16 mouse cellular contexts compared by ENCODE assay signal in the genomic region with DNA sequence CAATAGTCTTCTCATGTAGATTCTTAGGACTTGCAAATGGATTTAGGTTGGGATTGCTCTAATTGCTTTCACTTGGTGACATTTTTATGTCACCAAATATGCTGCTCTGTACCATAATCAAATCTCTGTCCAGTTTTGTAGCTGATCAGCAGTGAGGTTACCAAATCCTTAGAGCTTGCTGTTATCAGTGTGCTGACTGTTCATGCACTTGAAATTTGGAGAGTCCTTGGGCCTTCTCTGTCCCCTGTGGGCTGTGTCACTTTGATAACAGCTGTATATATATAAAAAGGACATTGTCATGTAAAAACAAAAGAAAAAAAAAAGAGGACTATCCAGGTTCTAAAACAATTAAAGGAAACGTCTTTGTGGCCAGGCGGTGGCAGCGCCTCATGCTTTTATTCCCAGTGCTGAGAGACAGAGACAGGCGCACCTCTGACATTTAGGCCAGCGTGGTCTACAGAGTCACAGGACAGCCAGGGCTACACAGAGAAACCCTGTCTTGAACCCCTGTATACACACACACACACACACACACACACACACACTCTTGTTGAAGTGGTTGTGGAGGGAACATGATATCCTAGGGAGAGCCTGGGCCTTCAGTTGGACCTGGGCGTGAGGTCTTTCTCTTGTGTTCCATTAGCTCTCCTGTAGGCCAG. TPM values are rescaled to one million over a fixed set of nuclear protein-coding genes. Genes with fewer than 3 reads are reported as not detected.
DNase-seq lines count a peak whose midpoint lies in the region; ATAC-seq lines count a peak whose summit lies in the region.
"Had no signal": no experiment of that assay in that cellular context is flagged by ENCODE, and none has a peak within 500 bp of the region (broad histone marks: within the 10 kb centered on the region; RNA-seq: fewer than 3 reads in every experiment).

No protein-coding gene starts in this region.

- 0 out of 2 replicates have a peak overlapping the region, but pooled peaks have one; percentile 4 for H3K27ac ChIP-seq in intestine, embryonic 14.5 days (ENCODE audit: low read depth)
- H3K27ac ChIP-seq in intestine, embryonic 16.5 days (ENCODE audit: low read length): no peak overlapping the region
- H3K27ac ChIP-seq: limb, embryonic 12.5 days; neural tube, embryonic 13.5 days had no signal

- no peak for DNase-seq in intestine, embryonic 14.5 days (ENCODE audit: low spot score)
- DNase-seq in lung, postnatal 36 days: peak; percentile 31
- DNase-seq in lung, postnatal 25 days (ENCODE audit: low spot score): no peak
- no peak for DNase-seq in urinary bladder, postnatal 14 days (ENCODE audit: low spot score)
- DNase-seq in thymus, postnatal 4 days: no peak
- DNase-seq: cerebellum, postnatal 25 days; gastrocnemius, postnatal 10 days; thymus, postnatal 36 days had no signal

- no peaks in the 10 kb centered on the region for H3K9me3 ChIP-seq in intestine, embryonic 14.5 days (ENCODE audit: control insufficient read depth, low read length)
- no peaks in the 10 kb centered on the region for H3K9me3 ChIP-seq in intestine, embryonic 16.5 days (ENCODE audit: control insufficient read depth, low read length)
- H3K9me3 ChIP-seq: limb, embryonic 12.5 days; neural tube, embryonic 13.5 days had no signal

- H3K4me3 ChIP-seq in intestine, embryonic 14.5 days (ENCODE audit: low read depth, low read length): no peak overlapping the region
- H3K4me3 ChIP-seq in intestine, embryonic 16.5 days (ENCODE audit: low read length): no peak overlapping the region
- H3K4me3 ChIP-seq: limb, embryonic 12.5 days; neural tube, embryonic 13.5 days had no signal

- H3K27me3 ChIP-seq in intestine, embryonic 14.5 days (replicated peaks; ENCODE audit: control insufficient read depth, insufficient read depth, low read length): no peaks in the 10 kb centered on the region
- no peaks in the 10 kb centered on the region for H3K27me3 ChIP-seq in intestine, embryonic 16.5 days (replicated peaks; ENCODE audit: control insufficient read depth, insufficient read depth, low read length)
- H3K27me3 ChIP-seq: limb, embryonic 12.5 days; neural tube, embryonic 13.5 days had no signal

- H3K4me1 ChIP-seq in intestine, embryonic 14.5 days (replicated peaks; ENCODE audit: control insufficient read depth, insufficient read depth, low read length): peaks cover 4% of the 10 kb centered on the region
- H3K4me1 ChIP-seq in intestine, embryonic 16.5 days (ENCODE audit: control insufficient read depth, insufficient read depth, low read length): peaks cover 11% of the 10 kb centered on the region; the same call in 1 of the 2 replicates

- ATAC-seq in intestine, embryonic 14.5 days (replicated peaks; ENCODE audit: low FRiP score, low TSS enrichment, low read depth): no peak
- no peak for ATAC-seq in intestine, embryonic 16.5 days
- ATAC-seq in common myeloid progenitor, adult 5-6 weeks (replicated peaks; ENCODE audit: low read depth, poor library complexity, severe bottlenecking): peak; percentile 28; the same call in 1 of the 2 replicates
- ATAC-seq in megakaryocyte progenitor cell, adult 5-6 weeks (replicated peaks; ENCODE audit: poor library complexity): peak; percentile 57
- ATAC-seq: CD4-positive, CD25-positive, alpha-beta regulatory T cell, adult 4 months; forebrain, embryonic 16.5 days; intestine, postnatal 0 days had no signal

- H3K36me3 ChIP-seq in intestine, embryonic 14.5 days (ENCODE audit: control insufficient read depth, insufficient read depth, low read length): no peaks in the 10 kb centered on the region
- H3K36me3 ChIP-seq in intestine, embryonic 16.5 days (ENCODE audit: control insufficient read depth, insufficient read depth, low read length): no peaks in the 10 kb centered on the region
- H3K36me3 ChIP-seq: limb, embryonic 12.5 days; neural tube, embryonic 13.5 days had no signal

- no peak overlapping the region for H3K9ac ChIP-seq in intestine, embryonic 14.5 days (ENCODE audit: low read length)
- no peak overlapping the region for H3K9ac ChIP-seq in intestine, embryonic 16.5 days (ENCODE audit: low read depth, low read length)
- H3K9ac ChIP-seq: limb, embryonic 12.5 days; neural tube, embryonic 13.5 days had no signal

- WGBS in intestine, embryonic 14.5 days: 83% methylated on average over 6 of the region's 6 CpGs
- 64% methylated on average over 6 of the region's 6 CpGs for WGBS in intestine, embryonic 16.5 days

- no peak overlapping the region for H3K4me2 ChIP-seq in intestine, embryonic 14.5 days (ENCODE audit: low read length)
- H3K4me2 ChIP-seq in intestine, embryonic 16.5 days (ENCODE audit: low read depth, low read length): no peak overlapping the region
- H3K4me2 ChIP-seq: limb, embryonic 12.5 days; neural tube, embryonic 13.5 days had no signal

RNA-seq across cellular contexts. Expression of a gene that starts 5.4 kb away (rescaled TPM):
- 5.2 and 5.9 TPM in 2 replicates for polyA plus RNA-seq in intestine, embryonic 14.5 days (2014; fragmentation: Nextera tagmentation; extraction: Ambion mirVana)
- 4.8 and 5.4 TPM in 2 replicates for polyA plus RNA-seq in intestine, embryonic 16.5 days (2015; fragmentation: Nextera tagmentation; extraction: Ambion mirVana)
- 8.1 and 9.7 TPM in 2 replicates for total RNA-seq in common myeloid progenitor, adult 5-6 weeks (2017)
- 8.2 and 9.6 TPM in 2 replicates for total RNA-seq in megakaryocyte progenitor cell, adult 5-6 weeks (2015)
- 7.6 and 8.5 TPM in 2 replicates for total RNA-seq in megakaryocyte progenitor cell, adult 5-6 weeks (2017)

Comparison
In these comparisons a context has a peak if more than half of its experiments do, and no peak if none do; other contexts are left out.
1. ATAC-seq: peak in common myeloid progenitor, adult 5-6 weeks (single experiment) and megakaryocyte progenitor cell, adult 5-6 weeks (single experiment); none in intestine, embryonic 14.5 days (single experiment) and intestine, embryonic 16.5 days (single experiment).